Mouse (Mus musculus) CH12.LX (cell line): ENCODE measurements around the gene Prr18.

ENCODE experiments used
- BHLHE40 ChIP-seq: IDR thresholded peaks from 2 replicates; pipeline ENCODE4 v1.6.1; 2011; ENCODE audit warnings: mild to moderate bottlenecking, low read depth, low read length, improper control_type of control experiment
- CTCF ChIP-seq, 2 experiments: IDR thresholded peaks in 1 of 2; conservative IDR thresholded peaks in 1 of 2; 2 replicates each; pipeline ENCODE4 v1.5.1; 2011 to 2012; ENCODE audit warnings: low read depth in 2 of 2, low read length in 2 of 2, improper control_type of control experiment in 1 of 2, inconsistent platforms in 1 of 2, mild to moderate bottlenecking in 1 of 2, moderate library complexity in 1 of 2
- EP300 ChIP-seq: IDR thresholded peaks from 2 replicates; pipeline ENCODE4 v1.6.1; 2011; ENCODE audit warnings: low read length, improper control_type of control experiment
- HCFC1 ChIP-seq: IDR thresholded peaks from 2 replicates; pipeline ENCODE4 v1.6.1; 2012; ENCODE audit warnings: low read depth, mild to moderate bottlenecking, inconsistent platforms, low read length, improper control_type of control experiment
- KAT2A ChIP-seq: IDR thresholded peaks from 2 replicates; pipeline ENCODE4 v1.6.1; 2012; ENCODE audit warnings: low read length, improper control_type of control experiment, inconsistent platforms; ENCODE audit not compliant: insufficient replicate concordance
- MAFK ChIP-seq: IDR thresholded peaks from 2 replicates; pipeline ENCODE4 v1.6.1; 2011; ENCODE audit warnings: low read length, improper control_type of control experiment; ENCODE audit not compliant: insufficient replicate concordance
- NELFE ChIP-seq: IDR thresholded peaks from 2 replicates; pipeline ENCODE4 v1.6.1; 2011; ENCODE audit warnings: low read depth, low read length, improper control_type of control experiment
- NRF1 ChIP-seq: IDR thresholded peaks from 2 replicates; pipeline ENCODE4 v1.6.1; 2014; ENCODE audit warnings: low read depth, mild to moderate bottlenecking, inconsistent platforms, low read length, improper control_type of control experiment, moderate library complexity
- POLR2AphosphoS2 ChIP-seq: IDR thresholded peaks from 2 replicates; pipeline ENCODE4 v1.6.1; 2011; ENCODE audit warnings: low read depth, low read length, improper control_type of control experiment
- SIN3A ChIP-seq: IDR thresholded peaks from 2 replicates; pipeline ENCODE4 v1.6.1; 2012; ENCODE audit warnings: low read length, improper control_type of control experiment, inconsistent platforms
- UBTF ChIP-seq: IDR thresholded peaks from 2 replicates; pipeline ENCODE4 v1.6.1; 2012; ENCODE audit warnings: low read depth, mild to moderate bottlenecking, inconsistent platforms, low read length, improper control_type of control experiment, moderate library complexity
- ZC3H11A ChIP-seq: IDR thresholded peaks from 2 replicates; pipeline ENCODE4 v1.6.1; 2012; ENCODE audit warnings: low read depth, mild to moderate bottlenecking, inconsistent platforms, low read length, improper control_type of control experiment
- ZKSCAN1 ChIP-seq: IDR thresholded peaks from 2 replicates; pipeline ENCODE4 v1.6.1; 2012; ENCODE audit warnings: low read depth, inconsistent platforms, low read length, improper control_type of control experiment, borderline replicate concordance
- ZMIZ1 ChIP-seq: IDR thresholded peaks from 2 replicates; pipeline ENCODE4 v1.6.1; 2012; ENCODE audit warnings: low read depth, mild to moderate bottlenecking, inconsistent platforms, low read length, improper control_type of control experiment

GRCm38 (mm10) chr17:8390487-8390886, 53.2 kb downstream of the Prr18 start:
- TF ChIP-seq NRF1 (no peak), ZC3H11A (no peak), BHLHE40 (no peak), HCFC1 (no peak), MAFK (no peak), UBTF (no peak), NELFE (no peak), EP300 (no peak), CTCF (conservative IDR thresholded peaks at IDR 0.05 in 1 of 2, IDR thresholded peaks at IDR 0.05 in 1 of 2; ENCODE audit: low read depth in 2 of 2, low read length in 2 of 2) (no peak), ZKSCAN1 (no peak), SIN3A (no peak), ZMIZ1 (no peak), POLR2AphosphoS2 (no peak), KAT2A (no peak)
